Mouse (Mus musculus): ENCODE data around the gene Gbe1. TPM values are rescaled to one million over a fixed set of nuclear protein-coding genes. Genes with fewer than 3 reads are reported as not detected.

Gbe1 gene
- polyA plus RNA-seq, 1 experiment: 7.0 TPM

- H3K27ac ChIP-seq (ENCODE audit: insufficient read depth, low read length): no peak overlapping the region
- no peak overlapping the region for H3K4me3 ChIP-seq (ENCODE audit: insufficient read depth, low read length)
- H3K4me1 ChIP-seq (ENCODE audit: control insufficient read depth, insufficient read depth, low read length): peaks cover 8% of the 10 kb centered on the region
- TF ChIP-seq POLR2A (IDR thresholded peaks at IDR 0.05; ENCODE audit: low read depth, low read length) (no peak), CTCF (IDR thresholded peaks at IDR 0.05; ENCODE audit: borderline replicate concordance, insufficient read depth, low read length) (no peak)
These were observed 14.8 kb downstream of the Gbe1 start for GRCm38 (mm10) chr16:70328566-70328965.

GRCm38 (mm10) chr16:70329036-70329435 lies 15.3 kb downstream of the Gbe1 start:
- no peak for TF ChIP-seq CTCF (IDR thresholded peaks at IDR 0.05; ENCODE audit: borderline replicate concordance, insufficient read depth, low read length)
- no peak overlapping the region for H3K27ac ChIP-seq (ENCODE audit: insufficient read depth, low read length)
- H3K4me3 ChIP-seq (ENCODE audit: insufficient read depth, low read length): no peak overlapping the region

DNA sequence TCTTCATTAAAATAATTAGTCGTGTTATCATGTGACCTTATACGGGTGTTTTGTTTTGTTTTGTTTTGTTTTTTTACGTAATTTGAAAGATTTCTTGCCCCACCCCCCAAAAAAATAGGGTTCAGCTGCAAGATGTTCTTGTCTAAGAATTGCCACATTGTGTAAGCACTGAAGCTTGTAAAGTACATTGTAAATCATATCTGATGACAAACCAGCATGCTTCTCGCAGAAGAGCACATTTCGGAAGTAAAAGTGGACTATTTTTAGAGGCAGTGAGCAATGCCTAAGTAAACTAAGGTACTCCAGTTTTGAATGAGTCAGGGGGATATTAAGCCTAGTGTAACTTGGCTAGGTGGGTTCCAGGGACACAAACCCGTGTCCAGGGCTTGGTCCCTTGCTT lies 15.7 kb downstream of the Gbe1 start:
- H3K4me1 ChIP-seq (ENCODE audit: control insufficient read depth, insufficient read depth, low read length): peaks cover 8% of the 10 kb centered on the region
- TF ChIP-seq POLR2A (IDR thresholded peaks at IDR 0.05; ENCODE audit: low read depth, low read length) (no peak), CTCF (IDR thresholded peaks at IDR 0.05; ENCODE audit: borderline replicate concordance, insufficient read depth, low read length) (no peak)
- no peak overlapping the region for H3K4me3 ChIP-seq (ENCODE audit: insufficient read depth, low read length)
- H3K27ac ChIP-seq (ENCODE audit: insufficient read depth, low read length): no peak overlapping the region

More at GRCm38 (mm10) chr16:70329036-70329435, 15.3 kb downstream of the Gbe1 start:
- H3K4me1 ChIP-seq (ENCODE audit: control insufficient read depth, insufficient read depth, low read length): peaks cover 8% of the 10 kb centered on the region

GRCm38 (mm10) chr16:70330007-70330406 lies 16.3 kb downstream of the Gbe1 start:
- Histone ChIP-seq H3K27ac (ENCODE audit: insufficient read depth, low read length) (peak overlapping the region; percentile 40; the same call in 1 of the 2 replicates), H3K4me3 (ENCODE audit: insufficient read depth, low read length) (no peak overlapping the region), H3K4me1 (ENCODE audit: control insufficient read depth, insufficient read depth, low read length) (peaks cover 8% of the 10 kb centered on the region)
- TF ChIP-seq POLR2A (IDR thresholded peaks at IDR 0.05; ENCODE audit: low read depth, low read length): no peak
- TF ChIP-seq CTCF (IDR thresholded peaks at IDR 0.05; ENCODE audit: borderline replicate concordance, insufficient read depth, low read length): no peak

DNA sequence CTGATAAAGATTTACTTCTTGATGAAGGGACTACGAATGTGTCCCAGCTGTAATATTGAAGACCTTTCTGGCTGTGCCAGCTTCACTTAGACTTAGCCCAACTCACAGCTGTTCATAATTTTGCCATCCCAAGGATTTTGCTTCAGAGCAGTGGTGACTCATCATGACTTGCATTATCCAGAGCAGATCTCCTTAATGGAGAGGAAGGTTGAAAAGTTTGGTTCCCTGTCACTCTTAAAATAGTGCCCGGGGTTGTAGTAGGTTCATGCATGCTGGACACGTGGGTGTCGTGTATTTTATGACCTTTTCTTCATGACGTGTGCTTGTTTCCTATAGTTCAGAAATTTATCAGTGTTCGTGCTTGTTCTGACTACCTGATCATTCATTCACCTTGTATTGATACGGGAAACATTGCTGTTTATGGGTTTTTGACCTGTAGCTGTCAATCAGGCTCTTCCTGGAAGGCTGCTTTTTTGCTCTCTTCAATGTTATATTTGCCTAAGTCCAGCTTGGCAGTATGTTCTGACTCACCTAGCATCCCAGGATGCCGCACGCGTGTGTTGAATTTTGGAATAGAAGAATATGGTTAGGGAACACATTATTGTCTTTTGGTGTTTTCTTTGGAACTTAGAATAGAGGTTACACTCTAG lies 17.0 kb downstream of the Gbe1 start:
- no peak for TF ChIP-seq POLR2A (IDR thresholded peaks at IDR 0.05; ENCODE audit: low read depth, low read length)
- no peak for TF ChIP-seq CTCF (IDR thresholded peaks at IDR 0.05; ENCODE audit: borderline replicate concordance, insufficient read depth, low read length)
- H3K4me1 ChIP-seq (ENCODE audit: control insufficient read depth, insufficient read depth, low read length): peaks cover 8% of the 10 kb centered on the region
- peak overlapping the region; percentile 45 for H3K27ac ChIP-seq (ENCODE audit: insufficient read depth, low read length)
- H3K4me3 ChIP-seq (ENCODE audit: insufficient read depth, low read length): no peak overlapping the region

- H3K4me3 ChIP-seq (ENCODE audit: insufficient read depth, low read length): no peak overlapping the region
- H3K4me1 ChIP-seq (ENCODE audit: control insufficient read depth, insufficient read depth, low read length): peaks cover 10% of the 10 kb centered on the region
- no peak overlapping the region for H3K27ac ChIP-seq (ENCODE audit: insufficient read depth, low read length)
- no peak for TF ChIP-seq CTCF (IDR thresholded peaks at IDR 0.05; ENCODE audit: borderline replicate concordance, insufficient read depth, low read length)
- no peak for TF ChIP-seq POLR2A (IDR thresholded peaks at IDR 0.05; ENCODE audit: low read depth, low read length)
These were observed 21.1 kb downstream of the Gbe1 start for GRCm38 (mm10) chr16:70334812-70335211.

- Histone ChIP-seq H3K4me3 (ENCODE audit: insufficient read depth, low read length) (no peak overlapping the region), H3K27ac (ENCODE audit: insufficient read depth, low read length) (no peak overlapping the region), H3K4me1 (ENCODE audit: control insufficient read depth, insufficient read depth, low read length) (peaks cover 10% of the 10 kb centered on the region)
- no peak for TF ChIP-seq CTCF (IDR thresholded peaks at IDR 0.05; ENCODE audit: borderline replicate concordance, insufficient read depth, low read length)
- TF ChIP-seq POLR2A (IDR thresholded peaks at IDR 0.05; ENCODE audit: low read depth, low read length): no peak
These were observed 21.7 kb downstream of the Gbe1 start for GRCm38 (mm10) chr16:70335472-70335871.

- Histone ChIP-seq H3K4me3 (ENCODE audit: insufficient read depth, low read length) (no peak overlapping the region), H3K4me1 (ENCODE audit: control insufficient read depth, insufficient read depth, low read length) (peaks cover 7% of the 10 kb centered on the region), H3K27ac (ENCODE audit: insufficient read depth, low read length) (no peak overlapping the region)
- TF ChIP-seq POLR2A (IDR thresholded peaks at IDR 0.05; ENCODE audit: low read depth, low read length): no peak
These were observed 23.9 kb downstream of the Gbe1 start for GRCm38 (mm10) chr16:70337661-70338060.

- no peak overlapping the region for H3K27ac ChIP-seq (ENCODE audit: insufficient read depth, low read length)
- TF ChIP-seq CTCF (IDR thresholded peaks at IDR 0.05; ENCODE audit: borderline replicate concordance, insufficient read depth, low read length) (no peak), POLR2A (IDR thresholded peaks at IDR 0.05; ENCODE audit: low read depth, low read length) (no peak)
- H3K4me3 ChIP-seq (ENCODE audit: insufficient read depth, low read length): no peak overlapping the region
- H3K4me1 ChIP-seq (ENCODE audit: control insufficient read depth, insufficient read depth, low read length): no peaks in the 10 kb centered on the region; the same call in 1 of the 2 replicates
These were observed 30.7 kb downstream of the Gbe1 start for GRCm38 (mm10) chr16:70344496-70344895.

- Histone ChIP-seq H3K4me1 (ENCODE audit: control insufficient read depth, insufficient read depth, low read length) (no peaks in the 10 kb centered on the region; the same call in 1 of the 2 replicates), H3K27ac (ENCODE audit: insufficient read depth, low read length) (no peak overlapping the region), H3K4me3 (ENCODE audit: insufficient read depth, low read length) (no peak overlapping the region)
- no peak for TF ChIP-seq POLR2A (IDR thresholded peaks at IDR 0.05; ENCODE audit: low read depth, low read length)
- no peak for TF ChIP-seq CTCF (IDR thresholded peaks at IDR 0.05; ENCODE audit: borderline replicate concordance, insufficient read depth, low read length)
These were observed 31.9 kb downstream of the Gbe1 start for GRCm38 (mm10) chr16:70345607-70346006.
